21 mouse cellular contexts compared by ENCODE assay signal in the genomic region with DNA sequence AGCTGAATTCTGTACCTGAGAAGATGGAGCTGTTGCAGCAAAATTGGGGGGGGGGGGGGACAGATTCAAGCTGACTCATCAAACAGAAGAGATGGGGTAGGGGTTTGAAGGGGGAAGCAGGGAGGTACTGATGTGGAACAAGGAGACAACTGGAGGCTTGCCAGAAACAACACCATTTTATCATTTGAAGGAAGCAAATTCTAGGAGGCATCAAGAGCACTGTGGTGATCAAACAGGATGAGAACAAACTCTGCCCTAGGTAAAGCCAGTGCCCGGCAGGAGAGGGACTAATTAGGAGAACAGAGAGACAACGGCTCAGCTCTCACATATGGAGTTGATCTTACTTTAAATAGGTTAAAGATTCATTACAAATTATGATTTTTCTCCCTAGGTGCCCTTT.
DNase-seq lines count a peak whose midpoint lies in the region; ATAC-seq and TF ChIP-seq lines count a peak whose summit lies in the region.
"Had no signal": no experiment of that assay in that cellular context is flagged by ENCODE, and none has a peak within 500 bp of the region (broad histone marks: within the 10 kb centered on the region; RNA-seq: fewer than 3 reads in every experiment).

No protein-coding gene starts in this region.

- no peak overlapping the region for H3K27ac ChIP-seq in heart, adult 2 months
- no peak overlapping the region for H3K27ac ChIP-seq in midbrain, embryonic 15.5 days
- H3K27ac ChIP-seq in midbrain, postnatal 0 days (ENCODE audit: low read depth, low read length) = no peak overlapping the region
- H3K27ac ChIP-seq: embryonic facial prominence, embryonic 13.5 days; embryonic facial prominence, embryonic 15.5 days; forebrain, embryonic 10.5 days; forebrain, embryonic 12.5 days; forebrain, embryonic 15.5 days had no signal

- peak; percentile 8 for DNase-seq in heart, adult 11 months
- DNase-seq in heart, adult 2 months = no peak
- no peak for DNase-seq in midbrain, postnatal 0 days (ENCODE audit: low spot score)
- DNase-seq in brain, embryonic 14.5 days (ENCODE audit: low read depth) = peak; percentile 43
- DNase-seq in adrenal gland, adult 8-10 months = no peak
- DNase-seq: adrenal gland, adult 2 months; adrenal gland, postnatal 14 days; adrenal gland, postnatal 36 days; cerebellum, adult 11 months; cerebellum, adult 8-10 months; cerebellum, adult 9-11 months; cerebellum, postnatal 14 days; cerebellum, postnatal 36 days; embryo, embryonic 11 days had no signal

- TF ChIP-seq CTCF in heart, adult 2 months (IDR thresholded peaks at IDR 0.05) = no peak
- TF ChIP-seq CTCF in midbrain, postnatal 0 days (IDR thresholded peaks at IDR 0.05) = no peak
- no peak for TF ChIP-seq CTCF in brain, embryonic 14.5 days (IDR thresholded peaks at IDR 0.05; ENCODE audit: borderline replicate concordance, extremely low read depth, insufficient read depth, insufficient read length)

- peak; percentile 73; the same call in 1 of the 2 replicates for ATAC-seq in midbrain, embryonic 15.5 days (replicated peaks)
- ATAC-seq in midbrain, postnatal 0 days (ENCODE audit: low FRiP score) = no peak
- ATAC-seq: forebrain, embryonic 15.5 days had no signal

- no peak overlapping the region for H3K4me2 ChIP-seq in midbrain, embryonic 15.5 days
- H3K4me2 ChIP-seq in midbrain, postnatal 0 days (ENCODE audit: low read depth, low read length, poor library complexity, severe bottlenecking) = no peak overlapping the region
- H3K4me2 ChIP-seq: embryonic facial prominence, embryonic 13.5 days; embryonic facial prominence, embryonic 15.5 days; forebrain, embryonic 12.5 days; forebrain, embryonic 15.5 days had no signal

- no peaks in the 10 kb centered on the region for H3K9me3 ChIP-seq in midbrain, embryonic 15.5 days
- no peaks in the 10 kb centered on the region for H3K9me3 ChIP-seq in midbrain, postnatal 0 days (ENCODE audit: low read length)
- H3K9me3 ChIP-seq: embryonic facial prominence, embryonic 13.5 days; embryonic facial prominence, embryonic 15.5 days; forebrain, embryonic 10.5 days; forebrain, embryonic 12.5 days; forebrain, embryonic 15.5 days had no signal

- H3K4me3 ChIP-seq in heart, adult 2 months = no peak overlapping the region
- H3K4me3 ChIP-seq in midbrain, embryonic 15.5 days = no peak overlapping the region
- no peak overlapping the region for H3K4me3 ChIP-seq in midbrain, postnatal 0 days (ENCODE audit: low read depth, low read length)
- H3K4me3 ChIP-seq: embryonic facial prominence, embryonic 13.5 days; embryonic facial prominence, embryonic 15.5 days; erythroblast, embryonic 14.5 days; forebrain, embryonic 10.5 days; forebrain, embryonic 12.5 days; forebrain, embryonic 15.5 days had no signal

- no peaks in the 10 kb centered on the region for H3K79me2 ChIP-seq in heart, adult 2 months (replicated peaks; ENCODE audit: control insufficient read depth, insufficient read depth, low read length)

- no peak for TF ChIP-seq POLR2A in heart, adult 2 months (IDR thresholded peaks at IDR 0.05; ENCODE audit: insufficient read depth, low read depth, low read length)
- no peak for TF ChIP-seq POLR2A in brain, embryonic 14.5 days (IDR thresholded peaks at IDR 0.05; ENCODE audit: borderline replicate concordance, extremely low read depth, insufficient read depth, insufficient read length, poor library complexity, severe bottlenecking)

- H3K27me3 ChIP-seq in heart, adult 2 months (ENCODE audit: control insufficient read depth, insufficient read depth, low read length) = no peaks in the 10 kb centered on the region
- no peaks in the 10 kb centered on the region for H3K27me3 ChIP-seq in midbrain, embryonic 15.5 days (replicated peaks)
- no peaks in the 10 kb centered on the region for H3K27me3 ChIP-seq in midbrain, postnatal 0 days (ENCODE audit: insufficient read depth, low read length)
- H3K27me3 ChIP-seq: embryonic facial prominence, embryonic 13.5 days; embryonic facial prominence, embryonic 15.5 days; forebrain, embryonic 12.5 days; forebrain, embryonic 15.5 days had no signal

- H3K9ac ChIP-seq in heart, adult 2 months (ENCODE audit: low read depth, low read length) = no peak overlapping the region
- H3K9ac ChIP-seq in midbrain, embryonic 15.5 days = no peak overlapping the region
- no peak overlapping the region for H3K9ac ChIP-seq in midbrain, postnatal 0 days (replicated peaks; ENCODE audit: low read length, poor library complexity, severe bottlenecking)
- H3K9ac ChIP-seq: embryonic facial prominence, embryonic 13.5 days; embryonic facial prominence, embryonic 15.5 days; forebrain, embryonic 12.5 days; forebrain, embryonic 15.5 days had no signal

- H3K4me1 ChIP-seq in heart, adult 2 months (ENCODE audit: control insufficient read depth, insufficient read depth, low read length) = no peaks in the 10 kb centered on the region
- H3K4me1 ChIP-seq in midbrain, embryonic 15.5 days = no peaks in the 10 kb centered on the region
- no peaks in the 10 kb centered on the region for H3K4me1 ChIP-seq in midbrain, postnatal 0 days (ENCODE audit: insufficient read depth, low read length)
- H3K4me1 ChIP-seq: embryonic facial prominence, embryonic 13.5 days; embryonic facial prominence, embryonic 15.5 days; forebrain, embryonic 10.5 days; forebrain, embryonic 12.5 days; forebrain, embryonic 15.5 days had no signal

- no peak for TF ChIP-seq EP300 in heart, adult 2 months (IDR thresholded peaks at IDR 0.05; ENCODE audit: insufficient read depth, low read depth, low read length)

- WGBS in heart, adult 2 months = 46% methylated on average over 2 of the region's 2 CpGs
- WGBS in midbrain, embryonic 15.5 days = 45% methylated on average over 2 of the region's 2 CpGs
- WGBS in midbrain, postnatal 0 days = 41% methylated on average over 2 of the region's 2 CpGs

- no peaks in the 10 kb centered on the region for H3K36me3 ChIP-seq in heart, adult 2 months (ENCODE audit: control insufficient read depth, insufficient read depth, low read length)
- no peaks in the 10 kb centered on the region for H3K36me3 ChIP-seq in midbrain, embryonic 15.5 days (replicated peaks)
- H3K36me3 ChIP-seq in midbrain, postnatal 0 days (ENCODE audit: insufficient read depth, low read length) = no peaks in the 10 kb centered on the region
- H3K36me3 ChIP-seq: embryonic facial prominence, embryonic 13.5 days; embryonic facial prominence, embryonic 15.5 days; forebrain, embryonic 10.5 days; forebrain, embryonic 12.5 days; forebrain, embryonic 15.5 days had no signal

- intact Hi-C loops in heart, adult 2 months (cut with DNase I) = no loop called here

Comparison
In these comparisons a context has a peak if more than half of its experiments do, and no peak if none do; other contexts are left out.
1. DNase-seq: peak in heart, adult 11 months (single experiment) and brain, embryonic 14.5 days (single experiment); none in heart, adult 2 months (0 of 2), midbrain, postnatal 0 days (single experiment) and adrenal gland, adult 8-10 months (single experiment).